Comparison of ENCODE assay signal across 9 mouse cellular contexts in the genomic region with DNA sequence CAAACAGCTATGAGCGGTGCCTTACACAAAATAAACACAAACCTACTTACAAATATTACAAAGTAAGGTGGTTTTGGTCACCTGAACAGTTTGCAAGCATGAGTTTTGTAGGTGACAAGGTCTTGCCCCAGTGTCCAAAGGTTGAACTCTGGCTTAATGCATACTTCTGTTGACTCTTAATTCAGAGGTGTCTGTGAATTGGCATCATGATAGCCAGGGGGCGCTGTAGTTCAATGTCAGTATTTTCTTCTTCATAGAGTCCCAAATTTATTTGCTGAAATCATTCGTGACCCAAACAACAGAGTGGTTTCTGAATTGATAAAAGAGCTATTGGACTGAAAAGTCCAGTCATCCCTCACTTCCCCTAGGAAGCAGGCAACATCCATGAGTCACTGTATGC. TPM values are rescaled to one million over a fixed set of nuclear protein-coding genes. Genes with fewer than 3 reads are reported as not detected.
DNase-seq lines count a peak whose midpoint lies in the region; ATAC-seq and TF ChIP-seq lines count a peak whose summit lies in the region.
"Had no signal": no experiment of that assay in that cellular context is flagged by ENCODE, and none has a peak within 500 bp of the region (broad histone marks: within the 10 kb centered on the region; RNA-seq: fewer than 3 reads in every experiment).

No protein-coding gene starts in this region.

- POLR2A ChIA-PET in Patski (lab: Charles Lee) = no interaction called here

- no peak for TF ChIP-seq EP300 in heart, postnatal 0 days (IDR thresholded peaks at IDR 0.05; ENCODE audit: low read depth)

- WGBS in hindbrain, embryonic 11.5 days = 38% methylated on average over 3 of the region's 3 CpGs
- 47% methylated on average over 3 of the region's 3 CpGs for WGBS in hindbrain, embryonic 12.5 days
- WGBS in heart, postnatal 0 days = 38% methylated on average over 3 of the region's 3 CpGs
- WGBS in thymus, adult 2 months = 33% methylated on average over 3 of the region's 3 CpGs

- peak; percentile 72 for DNase-seq in hindbrain, embryonic 11.5 days (ENCODE audit: low spot score)
- DNase-seq in Patski (ENCODE audit: low read depth, low spot score) = no peak
- DNase-seq in cerebellum, postnatal 10 days = peak; percentile 86 to 90
- peak; percentile 84 for DNase-seq in heart, postnatal 0 days (ENCODE audit: low spot score)
- peak; percentile 67 to 71 for DNase-seq in left cerebral cortex, adult 2 months (ENCODE audit: extremely low spot score in 1 of 2, low spot score in 2 of 2)
- peak; percentile 67 to 79 for DNase-seq in natural killer cell, adult 2 months (ENCODE audit: low spot score in 2 of 2)
- DNase-seq in thymus, adult 2 months = peak; percentile 69

- H3K4me1 ChIP-seq in hindbrain, embryonic 11.5 days (replicated peaks; ENCODE audit: control insufficient read depth, insufficient read depth, low read length) = no peaks in the 10 kb centered on the region
- no peaks in the 10 kb centered on the region for H3K4me1 ChIP-seq in hindbrain, embryonic 12.5 days
- peaks cover 15% of the 10 kb centered on the region for H3K4me1 ChIP-seq in heart, postnatal 0 days (ENCODE audit: control insufficient read depth, insufficient read depth)
- no peaks in the 10 kb centered on the region for H3K4me1 ChIP-seq in thymus, adult 2 months (replicated peaks; ENCODE audit: control insufficient read depth, insufficient read depth, low read length)

- no peak overlapping the region for H3K9ac ChIP-seq in hindbrain, embryonic 11.5 days (ENCODE audit: low read depth, low read length)
- H3K9ac ChIP-seq in hindbrain, embryonic 12.5 days = no peak overlapping the region
- H3K9ac ChIP-seq in heart, postnatal 0 days (replicated peaks; ENCODE audit: low read depth, low read length) = no peak overlapping the region
- H3K9ac ChIP-seq: liver, embryonic 15.5 days had no signal

- no peaks in the 10 kb centered on the region for H3K27me3 ChIP-seq in hindbrain, embryonic 11.5 days (ENCODE audit: control insufficient read depth, insufficient read depth, low read length)
- H3K27me3 ChIP-seq in hindbrain, embryonic 12.5 days = no peaks in the 10 kb centered on the region
- peaks cover 4% of the 10 kb centered on the region for H3K27me3 ChIP-seq in Patski
- H3K27me3 ChIP-seq in heart, postnatal 0 days (ENCODE audit: control insufficient read depth, insufficient read depth, low read length) = no peaks in the 10 kb centered on the region
- H3K27me3 ChIP-seq in thymus, adult 2 months (ENCODE audit: control insufficient read depth, insufficient read depth, low read length) = no peaks in the 10 kb centered on the region
- H3K27me3 ChIP-seq: liver, embryonic 15.5 days had no signal

- intact Hi-C loops in left cerebral cortex, adult 2 months (cut with DNase I) = loop anchor here (1.0 to 2.0 kb wide), 2 partner anchors 156 to 223 kb away; no protein-coding TSS in a partner anchor

- no peak overlapping the region for H3K4me2 ChIP-seq in hindbrain, embryonic 11.5 days (replicated peaks; ENCODE audit: low read depth, low read length)
- no peak overlapping the region for H3K4me2 ChIP-seq in hindbrain, embryonic 12.5 days (replicated peaks)
- no peak overlapping the region for H3K4me2 ChIP-seq in heart, postnatal 0 days (ENCODE audit: low read depth, low read length)
- H3K4me2 ChIP-seq: liver, embryonic 15.5 days had no signal

- ATAC-seq in hindbrain, embryonic 11.5 days (ENCODE audit: low FRiP score) = no peak
- ATAC-seq in hindbrain, embryonic 12.5 days (ENCODE audit: low FRiP score) = no peak
- peak; percentile 60 for ATAC-seq in Patski
- ATAC-seq in heart, postnatal 0 days (ENCODE audit: insufficient read depth, low read depth) = no peak

- no peaks in the 10 kb centered on the region for H3K36me3 ChIP-seq in hindbrain, embryonic 11.5 days (ENCODE audit: control insufficient read depth, insufficient read depth, low read length)
- H3K36me3 ChIP-seq in hindbrain, embryonic 12.5 days = no peaks in the 10 kb centered on the region
- peaks cover 7% of the 10 kb centered on the region; the same call in 1 of the 2 replicates for H3K36me3 ChIP-seq in heart, postnatal 0 days (replicated peaks; ENCODE audit: control insufficient read depth, insufficient read depth, low read length)
- H3K36me3 ChIP-seq in thymus, adult 2 months (ENCODE audit: control insufficient read depth, insufficient read depth, low read length) = no peaks in the 10 kb centered on the region
- H3K36me3 ChIP-seq: liver, embryonic 15.5 days had no signal

- no peak for TF ChIP-seq POLR2A in thymus, adult 2 months (IDR thresholded peaks at IDR 0.05; ENCODE audit: control insufficient read depth, extremely low read depth, insufficient read depth, low read length, poor library complexity)

- no peaks in the 10 kb centered on the region for H3K9me3 ChIP-seq in hindbrain, embryonic 11.5 days (ENCODE audit: control insufficient read depth, low read length)
- H3K9me3 ChIP-seq in hindbrain, embryonic 12.5 days (replicated peaks) = no peaks in the 10 kb centered on the region
- H3K9me3 ChIP-seq in heart, postnatal 0 days (replicated peaks; ENCODE audit: control insufficient read depth, low read length) = no peaks in the 10 kb centered on the region
- H3K9me3 ChIP-seq: liver, embryonic 15.5 days had no signal

- H3K4me3 ChIP-seq in hindbrain, embryonic 11.5 days (ENCODE audit: low read depth, low read length) = no peak overlapping the region
- H3K4me3 ChIP-seq in hindbrain, embryonic 12.5 days = no peak overlapping the region
- no peak overlapping the region for H3K4me3 ChIP-seq in heart, postnatal 0 days (ENCODE audit: low read depth, low read length)
- no peak overlapping the region for H3K4me3 ChIP-seq in left cerebral cortex, adult 2 months
- no peak overlapping the region for H3K4me3 ChIP-seq in thymus, adult 2 months (ENCODE audit: control insufficient read depth, insufficient read depth, low read length)
- H3K4me3 ChIP-seq: liver, embryonic 15.5 days had no signal

- in situ Hi-C loops in Patski (cut with MboI; ENCODE audit: low pct_unique_long_range_greater_than_20kb) = loop anchor here (5.0 kb wide), 2 partner anchors 159 to 229 kb away; a partner anchor contains a TSS

- TF ChIP-seq CTCF in Patski (IDR thresholded peaks at IDR 0.05) = peak; percentile 69
- TF ChIP-seq CTCF in heart, postnatal 0 days (IDR thresholded peaks at IDR 0.05; ENCODE audit: low read depth) = peak; percentile 71
- peak; percentile 83 for TF ChIP-seq CTCF in left cerebral cortex, adult 2 months (IDR thresholded peaks at IDR 0.05)
- TF ChIP-seq CTCF in thymus, adult 2 months (IDR thresholded peaks at IDR 0.05; ENCODE audit: borderline replicate concordance, control insufficient read depth, extremely low read depth, insufficient read depth, low read length, poor library complexity) = no peak

- no peak overlapping the region for H3K27ac ChIP-seq in hindbrain, embryonic 11.5 days (ENCODE audit: low read depth, low read length)
- no peak overlapping the region for H3K27ac ChIP-seq in hindbrain, embryonic 12.5 days
- peak overlapping the region; percentile 1; the same call in 1 of the 2 replicates for H3K27ac ChIP-seq in heart, postnatal 0 days (ENCODE audit: low read depth)
- H3K27ac ChIP-seq in left cerebral cortex, adult 2 months = no peak overlapping the region
- H3K27ac ChIP-seq in thymus, adult 2 months (ENCODE audit: control insufficient read depth, insufficient read depth, low read length) = no peak overlapping the region
- H3K27ac ChIP-seq: liver, embryonic 15.5 days had no signal

- CTCF ChIA-PET in Patski (lab: Charles Lee) = interaction anchor here (0.6 to 3.5 kb wide), 7 partner anchors 15 to 224 kb away, joined by 3 to 14 read pairs (median 3); no protein-coding TSS in a partner anchor

RNA-seq across cellular contexts. Expression of a gene that starts 50.2 kb away (rescaled TPM):
- 0.09 and 0.10 TPM in 2 replicates for polyA plus RNA-seq in hindbrain, embryonic 11.5 days (2014; fragmentation: Nextera tagmentation; extraction: Ambion mirVana)
- polyA plus RNA-seq in hindbrain, embryonic 12.5 days (2016; fragmentation: Nextera tagmentation; extraction: Ambion mirVana) = 0.08 and 0.76 TPM in 2 replicates
- polyA plus RNA-seq in Patski (2021) = not detected
- 26.5 and 33.5 TPM in 2 replicates for total RNA-seq in heart, postnatal 0 days (2014; rRNA removed; ENCODE audit: low replicate concordance)
- polyA plus RNA-seq in heart, postnatal 0 days (2015; fragmentation: Nextera tagmentation; extraction: Ambion mirVana) = 12.2 and 12.7 TPM in 2 replicates
- 1 to 10 TPM; 3.0 to 3.2 TPM for total RNA-seq in left cerebral cortex, adult 2 months (2021)
- polyA plus RNA-seq in thymus, adult 2 months (2012; rRNA removed) = 0.22 and 0.98 TPM in 2 replicates

RNA-seq across cellular contexts. Expression of a gene that starts 54.1 kb away (rescaled TPM):
- 0.34 and 0.43 TPM in 2 replicates for polyA plus RNA-seq in hindbrain, embryonic 11.5 days (2014; fragmentation: Nextera tagmentation; extraction: Ambion mirVana)
- 0.62 and 1.1 TPM in 2 replicates for polyA plus RNA-seq in hindbrain, embryonic 12.5 days (2016; fragmentation: Nextera tagmentation; extraction: Ambion mirVana)
- not detected for polyA plus RNA-seq in Patski (2021)
- not detected in 2 replicates for total RNA-seq in heart, postnatal 0 days (2014; rRNA removed; ENCODE audit: low replicate concordance)
- not detected in 2 replicates for polyA plus RNA-seq in heart, postnatal 0 days (2015; fragmentation: Nextera tagmentation; extraction: Ambion mirVana)
- total RNA-seq in left cerebral cortex, adult 2 months (2021) = 1 to 10 TPM; 3.3 to 3.4 TPM
- polyA plus RNA-seq in thymus, adult 2 months (2012; rRNA removed) = 0.05 TPM in 1 of 2 replicates, not detected in the other
- polyA plus RNA-seq: liver, embryonic 15.5 days had no signal
